Mouse (Mus musculus): Measurements from ENCODE around the gene Caprin2. TPM values are rescaled to one million over a fixed set of nuclear protein-coding genes. Genes with fewer than 3 reads are reported as not detected.
A peak's percentile ranks its signal among the peaks of the same experiment; 100 is the strongest.

Caprin2 gene
- total and polyA plus RNA-seq, 3 experiments: 5.9 to 6.4 TPM; not detected in 1

DNA sequence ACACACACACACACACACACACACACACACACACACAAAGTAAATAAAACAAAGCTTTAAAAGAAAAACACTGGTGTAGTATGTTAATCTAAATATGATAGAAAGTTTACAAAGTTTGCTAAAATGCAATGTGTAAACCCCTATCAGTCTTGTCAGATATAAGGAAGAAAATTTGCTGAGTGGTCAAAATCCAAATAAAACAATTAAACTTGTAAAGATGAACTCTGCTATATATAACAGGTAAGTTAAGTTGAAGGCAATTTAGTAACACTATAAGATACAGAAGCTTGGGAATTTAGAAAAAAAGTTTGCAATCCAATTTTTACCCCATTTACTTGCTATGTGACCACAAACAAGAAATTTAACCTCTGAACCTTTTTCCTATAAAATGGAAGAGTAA lies 50.4 kb downstream of the Caprin2 start:
- Histone ChIP-seq H3K27ac (ENCODE audit: control insufficient read depth, low read depth, low read length) (no peak overlapping the region), H3K4me1 (ENCODE audit: control insufficient read depth in 1 of 2, insufficient read depth in 2 of 2, low read length in 2 of 2) (no peaks in the 10 kb centered on the region), H3K36me3 (ENCODE audit: control insufficient read depth in 1 of 2, insufficient read depth in 2 of 2, low read length in 2 of 2) (no peaks in the 10 kb centered on the region), H3K9me3 (replicated peaks; ENCODE audit: insufficient read depth, low read length) (no peaks in the 10 kb centered on the region), H3K79me2 (ENCODE audit: control insufficient read depth, insufficient read depth, low read length, poor library complexity) (no peaks in the 10 kb centered on the region), H3K9ac (ENCODE audit: control insufficient read depth, low read depth, low read length, poor library complexity, severe bottlenecking) (no peak overlapping the region), H3K27me3 (ENCODE audit: control insufficient read depth in 1 of 2, insufficient read depth in 2 of 2, low read length in 2 of 2) (no peaks in the 10 kb centered on the region), H3K4me3 (ENCODE audit: control insufficient read depth in 1 of 2, insufficient read depth in 1 of 2, low read depth in 2 of 2, low read length in 2 of 2) (no peak overlapping the region)
- no peak for TF ChIP-seq POLR2AphosphoS5 (IDR thresholded peaks at IDR 0.05; ENCODE audit: borderline replicate concordance, low read depth, low read length)
- DNase-seq (ENCODE audit: low read depth, low spot score): no peak

DNA sequence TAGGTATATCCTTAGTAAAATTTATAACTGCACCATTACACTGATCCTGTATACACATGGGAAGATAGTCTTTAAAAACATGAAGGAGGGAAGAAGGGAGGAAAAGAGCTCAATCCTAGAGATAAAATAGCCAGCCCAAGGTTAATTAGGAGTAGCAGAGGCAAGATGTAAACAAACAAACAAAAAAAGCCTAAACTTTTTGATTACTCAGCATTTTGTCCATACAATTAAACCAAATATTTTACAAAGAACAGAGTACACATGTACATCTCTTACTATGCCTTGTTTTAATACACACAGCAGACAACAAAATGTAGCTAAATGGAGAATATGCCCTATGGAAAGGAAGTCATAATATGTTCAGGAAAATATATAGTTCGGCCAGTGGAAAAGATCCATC lies 54.3 kb downstream of the Caprin2 start:
- Histone ChIP-seq H3K4me3 (ENCODE audit: control insufficient read depth in 1 of 2, insufficient read depth in 1 of 2, low read depth in 2 of 2, low read length in 2 of 2) (no peak overlapping the region), H3K4me1 (ENCODE audit: control insufficient read depth in 1 of 2, insufficient read depth in 2 of 2, low read length in 2 of 2) (peaks cover 0 to 4% of the 10 kb centered on the region in 2 experiments; a peak in 1 of 4 replicates), H3K36me3 (ENCODE audit: control insufficient read depth in 1 of 2, insufficient read depth in 2 of 2, low read length in 2 of 2) (peaks cover 0 to 3% of the 10 kb centered on the region in 2 experiments; a peak in 2 of 4 replicates), H3K9me3 (replicated peaks; ENCODE audit: insufficient read depth, low read length) (no peaks in the 10 kb centered on the region), H3K27me3 (ENCODE audit: control insufficient read depth in 1 of 2, insufficient read depth in 2 of 2, low read length in 2 of 2) (no peaks in the 10 kb centered on the region), H3K9ac (ENCODE audit: control insufficient read depth, low read depth, low read length, poor library complexity, severe bottlenecking) (no peak overlapping the region), H3K27ac (ENCODE audit: control insufficient read depth, low read depth, low read length) (no peak overlapping the region), H3K79me2 (ENCODE audit: control insufficient read depth, insufficient read depth, low read length, poor library complexity) (no peaks in the 10 kb centered on the region)
- DNase-seq (ENCODE audit: low read depth, low spot score): no peak
- TF ChIP-seq MAFK (IDR thresholded peaks at IDR 0.05; ENCODE audit: borderline replicate concordance, low read depth, low read length) (peak; percentile 78; the same call in 1 of the 2 replicates), ZMIZ1 (IDR thresholded peaks at IDR 0.05; ENCODE audit: low read depth, low read length) (no peak)

DNA sequence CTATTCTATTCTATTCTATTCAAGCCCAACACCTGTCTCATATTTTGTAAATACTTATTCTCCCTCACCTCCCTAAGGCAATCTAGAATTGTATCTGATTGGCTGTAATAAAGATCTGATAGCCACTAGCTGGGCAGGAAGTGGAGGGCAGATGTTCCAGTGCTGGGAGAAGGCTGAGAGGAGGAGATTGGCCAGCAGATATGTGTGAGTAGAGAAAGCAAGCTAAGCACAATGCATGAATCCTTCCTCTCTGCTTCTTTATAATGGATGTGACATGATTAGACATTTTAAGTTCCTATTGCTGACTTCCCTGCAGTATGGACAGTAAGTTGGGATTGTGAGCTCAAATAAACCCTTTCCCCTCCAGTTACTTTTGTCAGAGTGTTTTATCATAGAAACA lies 57.6 kb downstream of the Caprin2 start:
- no peak for TF ChIP-seq ZKSCAN1 (IDR thresholded peaks at IDR 0.05; ENCODE audit: low read depth, low read length)
- TF ChIP-seq EP300 (IDR thresholded peaks at IDR 0.05; ENCODE audit: low read depth in 1 of 2, low read length in 2 of 2): peak in 1 of 2 experiments; percentile 17; a peak in 1 of 4 replicates
- no peak for TF ChIP-seq ZC3H11A (IDR thresholded peaks at IDR 0.05; ENCODE audit: low read depth, low read length)
- TF ChIP-seq GATA1 (IDR thresholded peaks at IDR 0.05; ENCODE audit: low read depth, low read length): peak; percentile 51; the same call in 1 of the 2 replicates
- TF ChIP-seq ETS1 (IDR thresholded peaks at IDR 0.05; ENCODE audit: low read depth, low read length): 0 out of 2 replicates have a peak, but pooled peaks have one; percentile 22
- Histone ChIP-seq H3K9me3 (replicated peaks; ENCODE audit: insufficient read depth, low read length) (no peaks in the 10 kb centered on the region), H3K9ac (ENCODE audit: control insufficient read depth, low read depth, low read length, poor library complexity, severe bottlenecking) (no peak overlapping the region), H3K27ac (ENCODE audit: control insufficient read depth, low read depth, low read length) (no peak overlapping the region), H3K4me1 (ENCODE audit: control insufficient read depth in 1 of 2, insufficient read depth in 2 of 2, low read length in 2 of 2) (peaks cover 0 to 4% of the 10 kb centered on the region in 2 experiments; a peak in 1 of 4 replicates), H3K36me3 (ENCODE audit: control insufficient read depth in 1 of 2, insufficient read depth in 2 of 2, low read length in 2 of 2) (peaks cover 0 to 3% of the 10 kb centered on the region in 2 experiments; a peak in 2 of 4 replicates), H3K4me3 (ENCODE audit: control insufficient read depth in 1 of 2, insufficient read depth in 1 of 2, low read depth in 2 of 2, low read length in 2 of 2) (no peak overlapping the region), H3K27me3 (ENCODE audit: control insufficient read depth in 1 of 2, insufficient read depth in 2 of 2, low read length in 2 of 2) (no peaks in the 10 kb centered on the region), H3K79me2 (ENCODE audit: control insufficient read depth, insufficient read depth, low read length, poor library complexity) (no peaks in the 10 kb centered on the region)
- peak; percentile 18 for DNase-seq (ENCODE audit: low read depth, low spot score)

DNA sequence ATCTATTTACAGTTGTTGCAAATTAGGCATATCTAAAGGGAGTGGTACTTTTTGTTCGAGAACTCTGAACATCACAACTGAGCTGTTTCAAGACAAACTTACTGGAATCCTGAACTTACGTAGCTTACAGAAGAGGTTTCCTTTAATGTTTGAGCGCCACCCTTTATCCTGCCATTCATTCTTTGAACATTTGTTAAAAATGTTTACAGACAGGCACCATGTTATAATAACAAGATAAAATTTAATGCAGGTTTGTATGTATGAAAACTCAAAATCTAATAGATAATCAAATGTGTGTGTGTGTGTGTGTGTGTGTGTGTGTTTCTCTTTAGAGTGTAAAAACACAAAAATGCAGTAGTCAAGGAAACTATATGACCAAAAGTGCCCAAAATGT lies 64.3 kb downstream of the Caprin2 start:
- peaks cover 3 to 12% of the 10 kb centered on the region in 2 experiments; a peak in 2 of 4 replicates for H3K4me1 ChIP-seq (ENCODE audit: control insufficient read depth in 1 of 2, insufficient read depth in 2 of 2, low read length in 2 of 2)
- TF ChIP-seq MXI1 (IDR thresholded peaks at IDR 0.05; ENCODE audit: low read depth, low read length) (no peak), ETS1 (IDR thresholded peaks at IDR 0.05; ENCODE audit: low read depth, low read length) (no peak), MYC (IDR thresholded peaks at IDR 0.05; ENCODE audit: low read depth, low read length) (no peak), GATA1 (IDR thresholded peaks at IDR 0.05; ENCODE audit: low read depth, low read length) (no peak), MEF2A (IDR thresholded peaks at IDR 0.05; ENCODE audit: extremely low read depth, insufficient replicate concordance, low read depth, low read length, poor library complexity, severe bottlenecking) (no peak), ZC3H11A (IDR thresholded peaks at IDR 0.05; ENCODE audit: low read depth, low read length) (no peak), MAZ (IDR thresholded peaks at IDR 0.05; ENCODE audit: low read depth, low read length) (no peak), POLR2A (IDR thresholded peaks at IDR 0.05; ENCODE audit: control insufficient read depth in 1 of 2, insufficient read depth in 1 of 2, low read depth in 1 of 2, low read length in 2 of 2, poor library complexity in 1 of 2) (no peak; a peak in 1 of 4 replicates), SMC3 (IDR thresholded peaks at IDR 0.05; ENCODE audit: low read depth, low read length) (no peak), TBP (IDR thresholded peaks at IDR 0.05; ENCODE audit: low read depth, low read length) (no peak), KAT2A (conservative IDR thresholded peaks at IDR 0.05; ENCODE audit: low read depth, low read length) (no peak), E2F4 (IDR thresholded peaks at IDR 0.05; ENCODE audit: borderline replicate concordance, low read depth, low read length) (no peak)
- H3K4me3 ChIP-seq (ENCODE audit: control insufficient read depth in 1 of 2, insufficient read depth in 1 of 2, low read depth in 2 of 2, low read length in 2 of 2): peak overlapping the region; percentile 78 to 94
- no peaks in the 10 kb centered on the region for H3K27me3 ChIP-seq (ENCODE audit: control insufficient read depth in 1 of 2, insufficient read depth in 2 of 2, low read length in 2 of 2)
- H3K36me3 ChIP-seq (ENCODE audit: control insufficient read depth in 1 of 2, insufficient read depth in 2 of 2, low read length in 2 of 2): peaks cover 0 to 12% of the 10 kb centered on the region in 2 experiments; a peak in 2 of 4 replicates
- no peaks in the 10 kb centered on the region for H3K9me3 ChIP-seq (replicated peaks; ENCODE audit: insufficient read depth, low read length)
- H3K9ac ChIP-seq (ENCODE audit: control insufficient read depth, low read depth, low read length, poor library complexity, severe bottlenecking): peak overlapping the region; percentile 72
- no peak for DNase-seq (ENCODE audit: low read depth, low spot score)
- H3K27ac ChIP-seq (ENCODE audit: control insufficient read depth, low read depth, low read length): peak overlapping the region; percentile 73
- peaks cover 28% of the 10 kb centered on the region for H3K79me2 ChIP-seq (ENCODE audit: control insufficient read depth, insufficient read depth, low read length, poor library complexity)
